Mouse (Mus musculus): ENCODE measurements around the gene Hdac9. TPM values are rescaled to one million over a fixed set of nuclear protein-coding genes. Genes with fewer than 3 reads are reported as not detected.
A peak's percentile ranks its signal among the peaks of the same experiment; 100 is the strongest.

Hdac9 gene
- total and polyA plus RNA-seq, 2 experiments from 2014 or later = 15.6 to 15.7 TPM

GRCm38 (mm10) chr12:34871028-34871427 lies 45.9 kb downstream of the Hdac9 start:
- DNase-seq (ENCODE audit: low spot score) (no peak), ATAC-seq (ENCODE audit: insufficient read depth, low read depth) (no peak)
- Histone ChIP-seq H3K9ac (replicated peaks; ENCODE audit: low read depth, low read length) (no peak overlapping the region), H3K27ac (ENCODE audit: low read depth) (no peak overlapping the region), H3K9me3 (replicated peaks; ENCODE audit: control insufficient read depth, low read length) (no peaks in the 10 kb centered on the region), H3K4me2 (ENCODE audit: low read depth, low read length) (no peak overlapping the region), H3K4me1 (ENCODE audit: control insufficient read depth, insufficient read depth) (no peaks in the 10 kb centered on the region), H3K36me3 (replicated peaks; ENCODE audit: control insufficient read depth, insufficient read depth, low read length) (no peaks in the 10 kb centered on the region), H3K27me3 (ENCODE audit: control insufficient read depth, insufficient read depth, low read length) (no peaks in the 10 kb centered on the region), H3K4me3 (ENCODE audit: low read depth, low read length) (no peak overlapping the region)
- WGBS = 75% methylated on average over 7 of the region's 7 CpGs
- TF ChIP-seq CTCF (IDR thresholded peaks at IDR 0.05; ENCODE audit: low read depth) (no peak), EP300 (IDR thresholded peaks at IDR 0.05; ENCODE audit: low read depth) (no peak)

GRCm38 (mm10) chr12:34841196-34841595 lies 75.7 kb downstream of the Hdac9 start:
- Histone ChIP-seq H3K27ac (ENCODE audit: low read depth) (no peak overlapping the region), H3K4me1 (ENCODE audit: control insufficient read depth, insufficient read depth) (peaks cover 5% of the 10 kb centered on the region; the same call in 1 of the 2 replicates), H3K9ac (replicated peaks; ENCODE audit: low read depth, low read length) (no peak overlapping the region), H3K4me3 (ENCODE audit: low read depth, low read length) (no peak overlapping the region), H3K27me3 (ENCODE audit: control insufficient read depth, insufficient read depth, low read length) (no peaks in the 10 kb centered on the region), H3K9me3 (replicated peaks; ENCODE audit: control insufficient read depth, low read length) (no peaks in the 10 kb centered on the region), H3K36me3 (replicated peaks; ENCODE audit: control insufficient read depth, insufficient read depth, low read length) (no peaks in the 10 kb centered on the region), H3K4me2 (ENCODE audit: low read depth, low read length) (no peak overlapping the region)
- 79% methylated on average over 4 of the region's 4 CpGs for WGBS
- TF ChIP-seq CTCF (IDR thresholded peaks at IDR 0.05; ENCODE audit: low read depth) = no peak
- DNase-seq (ENCODE audit: low spot score) (no peak), ATAC-seq (ENCODE audit: insufficient read depth, low read depth) (no peak)

- H3K9me3 ChIP-seq (replicated peaks; ENCODE audit: control insufficient read depth, low read length) = no peaks in the 10 kb centered on the region
- WGBS = 72% methylated on average over 5 of the region's 5 CpGs
- no peaks in the 10 kb centered on the region for H3K36me3 ChIP-seq (replicated peaks; ENCODE audit: control insufficient read depth, insufficient read depth, low read length)
- H3K9ac ChIP-seq (replicated peaks; ENCODE audit: low read depth, low read length) = no peak overlapping the region
- H3K4me2 ChIP-seq (ENCODE audit: low read depth, low read length) = no peak overlapping the region
- H3K27ac ChIP-seq (ENCODE audit: low read depth) = no peak overlapping the region
- no peak for ATAC-seq (ENCODE audit: insufficient read depth, low read depth)
- no peaks in the 10 kb centered on the region for H3K27me3 ChIP-seq (ENCODE audit: control insufficient read depth, insufficient read depth, low read length)
- H3K4me3 ChIP-seq (ENCODE audit: low read depth, low read length) = no peak overlapping the region
- DNase-seq (ENCODE audit: low spot score) = no peak
- no peak for TF ChIP-seq EP300 (IDR thresholded peaks at IDR 0.05; ENCODE audit: low read depth)
- TF ChIP-seq CTCF (IDR thresholded peaks at IDR 0.05; ENCODE audit: low read depth) = no peak
- H3K4me1 ChIP-seq (ENCODE audit: control insufficient read depth, insufficient read depth) = peaks cover 12% of the 10 kb centered on the region; the same call in 1 of the 2 replicates
Measured at GRCm38 (mm10) chr12:34837318-34837717, 79.6 kb downstream of the Hdac9 start.

- WGBS = 74% methylated on average over 1 of the region's 1 CpGs
- H3K27me3 ChIP-seq (ENCODE audit: control insufficient read depth, insufficient read depth, low read length) = no peaks in the 10 kb centered on the region
Measured at GRCm38 (mm10) chr12:34836864-34837263, 80.0 kb downstream of the Hdac9 start.

GRCm38 (mm10) chr12:34836085-34836484 lies 80.8 kb downstream of the Hdac9 start:
- no peak for DNase-seq (ENCODE audit: low spot score)
- WGBS = 90% methylated on average over 1 of the region's 1 CpGs

More at GRCm38 (mm10) chr12:34836864-34837263, 80.0 kb downstream of the Hdac9 start:
- no peak for TF ChIP-seq EP300 (IDR thresholded peaks at IDR 0.05; ENCODE audit: low read depth)
- TF ChIP-seq CTCF (IDR thresholded peaks at IDR 0.05; ENCODE audit: low read depth) = no peak
- H3K9ac ChIP-seq (replicated peaks; ENCODE audit: low read depth, low read length) = no peak overlapping the region
- no peaks in the 10 kb centered on the region for H3K36me3 ChIP-seq (replicated peaks; ENCODE audit: control insufficient read depth, insufficient read depth, low read length)
- H3K27ac ChIP-seq (ENCODE audit: low read depth) = no peak overlapping the region
- H3K4me1 ChIP-seq (ENCODE audit: control insufficient read depth, insufficient read depth) = peaks cover 12% of the 10 kb centered on the region; the same call in 1 of the 2 replicates
- no peak overlapping the region for H3K4me2 ChIP-seq (ENCODE audit: low read depth, low read length)
- H3K9me3 ChIP-seq (replicated peaks; ENCODE audit: control insufficient read depth, low read length) = no peaks in the 10 kb centered on the region
- H3K4me3 ChIP-seq (ENCODE audit: low read depth, low read length) = no peak overlapping the region
- ATAC-seq (ENCODE audit: insufficient read depth, low read depth) = no peak
- DNase-seq (ENCODE audit: low spot score) = no peak

GRCm38 (mm10) chr12:34835493-34835892 lies 81.4 kb downstream of the Hdac9 start:
- Histone ChIP-seq H3K27ac (ENCODE audit: low read depth) (no peak overlapping the region), H3K27me3 (ENCODE audit: control insufficient read depth, insufficient read depth, low read length) (no peaks in the 10 kb centered on the region), H3K36me3 (replicated peaks; ENCODE audit: control insufficient read depth, insufficient read depth, low read length) (no peaks in the 10 kb centered on the region), H3K4me1 (ENCODE audit: control insufficient read depth, insufficient read depth) (peaks cover 12% of the 10 kb centered on the region; the same call in 1 of the 2 replicates), H3K4me3 (ENCODE audit: low read depth, low read length) (no peak overlapping the region), H3K9me3 (replicated peaks; ENCODE audit: control insufficient read depth, low read length) (no peaks in the 10 kb centered on the region), H3K4me2 (ENCODE audit: low read depth, low read length) (no peak overlapping the region), H3K9ac (replicated peaks; ENCODE audit: low read depth, low read length) (no peak overlapping the region)
- DNase-seq (ENCODE audit: low spot score) = no peak
- peak; percentile 44; the same call in 1 of the 2 replicates for ATAC-seq (ENCODE audit: insufficient read depth, low read depth)
- no peak for TF ChIP-seq CTCF (IDR thresholded peaks at IDR 0.05; ENCODE audit: low read depth)
- TF ChIP-seq EP300 (IDR thresholded peaks at IDR 0.05; ENCODE audit: low read depth) = no peak
- 53% methylated on average over 3 of the region's 3 CpGs for WGBS

More at GRCm38 (mm10) chr12:34836085-34836484, 80.8 kb downstream of the Hdac9 start:
- H3K4me1 ChIP-seq (ENCODE audit: control insufficient read depth, insufficient read depth) = peaks cover 12% of the 10 kb centered on the region; the same call in 1 of the 2 replicates
- no peaks in the 10 kb centered on the region for H3K36me3 ChIP-seq (replicated peaks; ENCODE audit: control insufficient read depth, insufficient read depth, low read length)
- H3K9ac ChIP-seq (replicated peaks; ENCODE audit: low read depth, low read length) = no peak overlapping the region
- H3K27ac ChIP-seq (ENCODE audit: low read depth) = no peak overlapping the region
- no peaks in the 10 kb centered on the region for H3K9me3 ChIP-seq (replicated peaks; ENCODE audit: control insufficient read depth, low read length)
- no peaks in the 10 kb centered on the region for H3K27me3 ChIP-seq (ENCODE audit: control insufficient read depth, insufficient read depth, low read length)
- TF ChIP-seq EP300 (IDR thresholded peaks at IDR 0.05; ENCODE audit: low read depth) (no peak), CTCF (IDR thresholded peaks at IDR 0.05; ENCODE audit: low read depth) (no peak)
- H3K4me3 ChIP-seq (ENCODE audit: low read depth, low read length) = no peak overlapping the region
- ATAC-seq (ENCODE audit: insufficient read depth, low read depth) = no peak
- no peak overlapping the region for H3K4me2 ChIP-seq (ENCODE audit: low read depth, low read length)
